Mouse (Mus musculus) neural tube, embryonic 13.5 days (tissue): ENCODE results near the gene Pga5. TPM values are rescaled to one million over a fixed set of nuclear protein-coding genes. Genes with fewer than 3 reads are reported as not detected.

Experiments
- ATAC-seq: fragments of 200-750 bp; cut with Nextera tagmentation; 2 replicates; pipeline ENCODE4 v1.8.0; 2017; ENCODE audit warnings: low read depth, mild to moderate bottlenecking, moderate TSS enrichment, moderate library complexity
- H3K27ac ChIP-seq: fragments of 300-500 bp; sonication (generic); replicated peaks from 2 replicates; pipeline ENCODE4 v1.5.1; 2015; ENCODE audit warnings: moderate library complexity, mild to moderate bottlenecking, inconsistent platforms
- H3K27me3 ChIP-seq: fragments of 300-500 bp; sonication (generic); 2 replicates; pipeline ENCODE4 v1.6.1; 2015; ENCODE audit warnings: mild to moderate bottlenecking, inconsistent platforms
- H3K36me3 ChIP-seq: fragments of 300-500 bp; sonication (generic); 2 replicates; pipeline ENCODE4 v1.6.1; 2015; ENCODE audit warnings: mild to moderate bottlenecking, inconsistent platforms
- H3K4me1 ChIP-seq: fragments of 300-500 bp; sonication (generic); replicated peaks from 2 replicates; pipeline ENCODE4 v1.6.1; 2015; ENCODE audit warnings: inconsistent platforms
- H3K4me2 ChIP-seq: fragments of 300-500 bp; sonication (generic); 2 replicates; pipeline ENCODE4 v1.6.1; 2015; ENCODE audit warnings: inconsistent platforms, mild to moderate bottlenecking, moderate library complexity
- H3K4me3 ChIP-seq: fragments of 300-500 bp; sonication (generic); 2 replicates; pipeline ENCODE4 v1.5.1; 2015; ENCODE audit warnings: mild to moderate bottlenecking, inconsistent platforms
- H3K9ac ChIP-seq: fragments of 300-500 bp; sonication (generic); 2 replicates; pipeline ENCODE4 v1.6.1; 2015; ENCODE audit warnings: moderate library complexity, mild to moderate bottlenecking, inconsistent platforms
- H3K9me3 ChIP-seq: fragments of 300-500 bp; sonication (generic); 2 replicates; pipeline ENCODE4 v1.6.1; 2016; ENCODE audit warnings: inconsistent platforms
- WGBS: fragments of 180-500 bp; shearing (Covaris S2); methylation state at CpG from one replicate; pipeline ENCODE4 v1.1.7; 2015; 5-methylcytosine and 5-hydroxymethylcytosine counted together
- polyA plus RNA-seq: library from polyadenylated mRNA; unstranded; fragments of >200 nt; fragmentation: Nextera tagmentation; extraction: Ambion mirVana; gene quantifications from 2 replicates; pipeline ENCODE4 v1.2.1, GENCODE M21; 2015

The Pga5 gene
- polyA plus RNA-seq, 1 experiment from 2014 or later: not detected

DNA sequence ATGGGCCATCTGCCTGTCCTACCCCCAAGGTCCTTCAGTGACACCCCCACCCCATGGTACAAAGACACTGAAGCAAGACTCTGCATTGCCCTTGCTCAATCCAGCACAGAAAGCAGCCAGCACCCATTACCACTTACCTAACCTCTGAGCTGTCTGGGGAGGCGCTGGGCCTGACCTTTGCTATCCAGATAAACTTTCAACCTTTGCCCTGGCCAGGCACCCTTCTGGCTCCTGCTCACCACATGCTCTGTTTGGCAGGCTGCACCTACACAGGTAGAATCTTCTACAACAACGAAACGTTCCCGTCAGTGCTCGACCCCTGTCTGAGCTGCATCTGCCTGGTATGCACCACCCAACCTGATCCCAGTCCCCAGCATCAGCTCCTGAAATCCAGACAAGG, 20.1 kb downstream of the Pga5 start:
- H3K27me3 ChIP-seq: no peaks in the 10 kb centered on the region; the same call in 1 of the 2 replicates
- no peaks in the 10 kb centered on the region for H3K4me1 ChIP-seq
- no peak overlapping the region for H3K27ac ChIP-seq
- H3K36me3 ChIP-seq: no peaks in the 10 kb centered on the region
- no peak for ATAC-seq
- no peak overlapping the region for H3K9ac ChIP-seq
- no peak overlapping the region for H3K4me2 ChIP-seq
- H3K4me3 ChIP-seq: no peak overlapping the region
- H3K9me3 ChIP-seq: no peaks in the 10 kb centered on the region
- 91% methylated on average over 5 of the region's 5 CpGs for WGBS

DNA sequence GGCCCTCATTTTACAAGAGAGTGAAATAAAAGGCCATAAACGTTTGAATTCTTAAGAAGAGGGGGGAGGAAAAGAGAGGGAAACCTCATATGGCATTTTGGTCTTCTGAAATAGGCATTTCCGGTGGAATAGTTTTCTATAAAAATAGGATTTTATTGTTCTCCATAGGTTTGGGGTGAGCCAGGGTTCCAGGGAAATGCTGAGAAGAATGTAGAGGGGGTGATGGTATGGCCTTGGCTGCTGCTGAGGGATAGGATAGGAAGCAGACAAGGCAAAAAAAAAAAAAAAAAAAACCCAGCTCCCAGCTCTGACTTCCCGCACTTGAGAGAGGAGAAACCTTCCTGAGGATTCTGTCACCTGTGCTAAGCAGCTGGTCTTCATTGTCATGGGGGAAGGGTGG, 21.8 kb downstream of the Pga5 start:
- H3K27me3 ChIP-seq: no peaks in the 10 kb centered on the region
- no peak for ATAC-seq
- WGBS: 53% methylated on average over 3 of the region's 3 CpGs
- no peak overlapping the region for H3K4me3 ChIP-seq
- H3K4me1 ChIP-seq: no peaks in the 10 kb centered on the region
- H3K9ac ChIP-seq: no peak overlapping the region
- H3K36me3 ChIP-seq: no peaks in the 10 kb centered on the region
- no peak overlapping the region for H3K4me2 ChIP-seq
- H3K27ac ChIP-seq: no peak overlapping the region
- H3K9me3 ChIP-seq: no peaks in the 10 kb centered on the region

DNA sequence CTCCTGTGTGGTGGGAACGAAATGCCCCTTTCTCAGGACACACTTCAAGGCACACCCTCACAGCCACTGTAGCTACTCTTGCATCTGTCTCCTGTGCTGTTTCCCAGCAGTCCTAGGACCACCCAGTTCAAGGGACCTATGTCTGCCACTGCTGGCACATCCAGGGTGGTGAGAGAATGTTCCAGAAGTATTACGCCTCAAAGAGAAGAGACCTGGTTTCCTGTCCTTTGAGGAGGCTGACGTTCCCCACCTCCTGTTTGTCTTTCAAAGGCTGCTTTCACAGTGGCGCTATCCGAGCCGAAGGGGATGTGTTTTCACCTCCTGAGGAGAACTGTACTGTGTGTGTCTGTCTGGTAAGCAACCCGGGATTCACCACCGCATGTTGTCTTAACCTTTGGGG, 29.7 kb downstream of the Pga5 start:
- Histone ChIP-seq H3K36me3 (no peaks in the 10 kb centered on the region), H3K9ac (no peak overlapping the region), H3K27me3 (no peaks in the 10 kb centered on the region; the same call in 1 of the 2 replicates), H3K4me2 (no peak overlapping the region), H3K4me1 (no peaks in the 10 kb centered on the region), H3K9me3 (no peaks in the 10 kb centered on the region), H3K4me3 (no peak overlapping the region), H3K27ac (no peak overlapping the region)
- 79% methylated on average over 8 of the region's 8 CpGs for WGBS
- ATAC-seq: no peak

DNA sequence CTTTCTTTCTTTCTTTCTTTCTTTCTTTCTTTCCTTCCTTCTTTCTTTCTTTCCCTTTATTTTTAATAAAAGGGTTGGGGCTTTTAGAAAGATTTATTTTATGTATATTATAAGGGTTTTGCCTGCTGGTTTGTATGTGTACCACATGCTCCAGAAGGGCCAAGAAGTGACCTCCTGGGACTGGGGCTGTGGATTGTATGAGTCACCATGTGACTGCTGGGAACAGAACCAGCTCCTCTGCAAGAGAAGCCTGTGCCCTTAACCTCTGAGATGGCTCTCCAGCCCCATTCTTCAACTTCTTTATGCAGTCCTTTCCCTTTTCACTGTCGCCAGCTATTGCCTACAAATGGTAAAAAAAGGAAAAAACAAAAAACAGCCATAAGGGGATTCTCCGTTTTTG, 32.3 kb downstream of the Pga5 start:
- H3K4me3 ChIP-seq: no peak overlapping the region
- H3K36me3 ChIP-seq: no peaks in the 10 kb centered on the region
- no peak for ATAC-seq
- H3K4me2 ChIP-seq: no peak overlapping the region
- peaks cover under 1% of the 10 kb centered on the region; the same call in 1 of the 2 replicates for H3K4me1 ChIP-seq
- no peaks in the 10 kb centered on the region; the same call in 1 of the 2 replicates for H3K27me3 ChIP-seq
- H3K9ac ChIP-seq: no peak overlapping the region
- H3K27ac ChIP-seq: no peak overlapping the region
- 91% methylated on average over 2 of the region's 2 CpGs for WGBS
- no peaks in the 10 kb centered on the region for H3K9me3 ChIP-seq

DNA sequence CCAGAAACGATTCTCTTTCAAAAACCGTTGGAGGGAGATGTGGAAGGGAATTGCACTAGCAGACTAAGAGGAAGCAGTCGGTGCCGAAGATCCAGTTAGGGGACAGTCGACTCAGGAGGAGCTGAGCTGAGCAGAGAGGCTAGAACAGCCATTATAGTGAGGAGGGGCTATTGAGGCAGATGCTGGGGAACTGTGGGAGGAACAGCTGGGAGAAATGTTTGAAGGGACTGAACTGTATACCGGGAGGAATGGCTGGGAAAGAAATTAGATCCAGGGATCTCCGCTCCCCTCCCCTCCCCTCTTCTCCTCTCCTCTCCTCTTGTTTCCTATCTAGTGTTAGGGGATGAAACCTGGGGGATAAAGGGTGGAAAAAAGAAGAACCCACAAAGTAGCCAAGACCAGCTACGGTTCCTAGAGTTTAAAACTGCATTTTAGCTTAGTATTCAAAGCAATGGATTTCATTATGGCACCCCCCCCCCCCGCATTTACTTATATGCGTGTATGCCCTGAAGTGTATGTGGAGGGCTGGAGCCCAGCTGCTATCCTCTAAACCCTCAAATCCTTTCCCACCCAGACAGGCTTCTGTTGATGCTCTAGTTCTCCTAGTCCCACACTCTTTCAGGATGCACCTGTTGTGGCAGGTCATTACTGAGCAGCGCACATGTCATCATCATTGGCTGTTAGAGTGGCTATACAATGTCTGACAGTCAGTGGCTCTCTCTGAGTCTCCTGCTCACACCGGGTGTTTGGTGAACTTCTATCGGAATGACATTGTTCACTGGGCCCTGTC, 37.1 kb downstream of the Pga5 start:
- no peak overlapping the region for H3K4me3 ChIP-seq
- H3K4me2 ChIP-seq: no peak overlapping the region
- 46% methylated on average over 13 of the region's 13 CpGs for WGBS
- ATAC-seq: no peak; the same call in 1 of the 2 replicates
- H3K27me3 ChIP-seq: peaks cover 3% of the 10 kb centered on the region
- H3K27ac ChIP-seq: no peak overlapping the region
- H3K9ac ChIP-seq: no peak overlapping the region
- H3K36me3 ChIP-seq: no peaks in the 10 kb centered on the region
- no peaks in the 10 kb centered on the region for H3K9me3 ChIP-seq
- H3K4me1 ChIP-seq: peaks cover 6% of the 10 kb centered on the region

DNA sequence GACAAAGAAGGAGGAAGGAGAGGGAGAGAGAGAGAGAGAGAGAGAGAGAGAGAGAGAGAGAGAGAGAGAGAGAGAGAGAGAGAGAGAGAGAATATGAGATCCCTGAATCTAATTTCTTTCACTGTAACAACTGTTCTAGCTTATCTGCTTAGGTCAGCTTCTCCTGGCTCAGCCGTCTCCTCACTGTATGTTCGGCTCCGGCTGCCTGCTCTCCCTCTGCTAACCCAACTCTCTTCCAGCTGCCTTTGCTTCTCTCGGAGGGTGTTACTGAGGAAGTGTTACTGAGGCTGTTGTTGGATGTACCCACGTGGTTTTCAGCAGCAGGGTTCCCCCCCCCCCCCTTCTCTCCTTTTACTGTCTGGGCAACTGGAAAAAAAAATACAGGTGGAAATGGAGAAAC, 37.8 kb downstream of the Pga5 start:
- Histone ChIP-seq H3K9ac (no peak overlapping the region), H3K36me3 (no peaks in the 10 kb centered on the region), H3K27me3 (peaks cover 9% of the 10 kb centered on the region), H3K4me3 (no peak overlapping the region), H3K27ac (no peak overlapping the region), H3K9me3 (no peaks in the 10 kb centered on the region), H3K4me1 (peaks cover 9% of the 10 kb centered on the region), H3K4me2 (0 out of 2 replicates have a peak overlapping the region, but pooled peaks have one; percentile 18)
- WGBS: 12% methylated on average over 5 of the region's 5 CpGs
- ATAC-seq: no peak

DNA sequence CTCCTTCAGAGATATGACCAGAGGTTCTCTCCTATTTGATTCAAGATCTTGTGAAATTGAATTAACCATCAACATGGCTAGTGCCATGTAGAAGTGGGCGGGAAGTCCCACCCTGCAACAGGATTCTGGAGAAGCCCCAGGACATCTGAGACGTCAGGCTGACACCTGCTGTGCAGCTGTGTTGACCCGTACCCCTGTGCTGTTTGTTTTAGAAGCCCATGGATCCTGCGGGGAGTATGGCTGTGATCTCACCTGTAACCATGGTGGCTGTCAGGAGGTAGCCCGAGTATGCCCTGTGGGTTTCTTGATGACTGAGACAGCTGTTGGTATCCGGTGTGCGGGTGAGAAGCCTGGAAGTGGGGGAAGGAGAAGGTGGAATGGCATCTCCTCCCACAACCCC, 40.0 kb downstream of the Pga5 start:
- no peak overlapping the region for H3K4me2 ChIP-seq
- H3K9ac ChIP-seq: no peak overlapping the region
- H3K27ac ChIP-seq: no peak overlapping the region
- H3K9me3 ChIP-seq: no peaks in the 10 kb centered on the region
- H3K4me1 ChIP-seq: peaks cover 23% of the 10 kb centered on the region
- no peaks in the 10 kb centered on the region for H3K36me3 ChIP-seq
- WGBS: 74% methylated on average over 7 of the region's 7 CpGs
- peaks cover 18% of the 10 kb centered on the region for H3K27me3 ChIP-seq
- ATAC-seq: no peak
- no peak overlapping the region for H3K4me3 ChIP-seq

DNA sequence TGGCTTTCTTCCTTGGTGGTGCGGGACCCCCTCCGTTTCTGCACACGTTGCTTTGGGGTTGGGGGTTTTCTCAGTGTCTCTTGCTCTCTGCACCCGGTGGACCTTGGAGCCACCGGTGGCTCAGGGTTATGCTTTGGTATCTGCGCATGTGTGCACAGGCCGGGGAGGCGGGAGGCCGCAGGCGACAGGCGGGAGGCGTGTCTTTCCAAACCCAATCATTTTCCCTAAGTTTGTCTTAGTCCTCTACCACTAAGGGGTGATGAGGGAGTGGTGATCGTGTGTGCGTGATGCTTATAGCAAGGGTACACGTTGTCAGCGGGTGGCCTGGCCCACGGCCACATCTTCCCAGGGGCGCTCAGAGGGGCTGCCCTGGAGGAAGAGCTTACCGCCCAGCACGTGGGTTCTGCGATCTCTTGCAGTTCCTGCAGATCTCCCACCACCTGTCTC, 43.0 kb downstream of the Pga5 start:
- H3K9me3 ChIP-seq: no peaks in the 10 kb centered on the region
- 3% methylated on average over 21 of the region's 21 CpGs for WGBS

DNA sequence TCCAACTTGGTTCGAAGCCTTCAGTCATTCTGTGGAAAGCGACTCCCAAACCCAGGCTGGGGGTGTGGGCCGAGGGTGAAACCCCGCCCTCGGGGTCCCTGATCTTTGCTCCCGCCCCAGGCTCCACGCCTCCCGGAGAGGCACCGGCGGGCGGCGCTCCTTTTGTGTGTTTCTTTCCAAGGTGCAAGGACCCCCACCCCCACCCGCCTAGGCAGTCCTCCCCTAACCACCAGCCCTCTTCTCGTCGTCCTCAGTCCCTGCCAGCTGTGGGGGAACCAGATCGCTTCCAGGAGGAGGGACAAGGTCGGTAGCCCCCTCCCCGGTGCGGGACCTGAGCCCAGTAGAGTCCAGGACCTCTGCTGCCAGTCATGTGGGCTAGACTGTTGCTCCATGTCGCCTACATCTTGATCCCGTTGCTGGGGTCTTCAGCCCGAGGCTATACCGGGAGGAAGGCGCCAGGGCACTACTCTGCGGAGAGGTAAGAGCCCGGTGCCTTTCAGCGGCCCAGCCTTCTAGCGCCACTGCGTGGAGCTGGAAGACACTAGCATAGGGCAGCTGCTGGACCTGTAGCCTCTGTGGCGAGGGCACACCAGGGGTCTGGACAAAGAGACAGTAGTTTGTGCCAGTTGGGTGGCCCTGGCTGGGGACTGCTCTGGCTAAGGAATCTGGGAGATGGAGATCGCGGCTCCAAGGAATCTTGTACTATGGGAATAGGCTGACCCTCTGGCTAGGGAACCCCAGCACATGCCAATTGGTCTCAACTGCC, 43.6 kb downstream of the Pga5 start, which contains the start of gene Vwce:
Gene Vwce (plus strand): TSS at position 108 of the 766 bp plus-strand sequence.
- H3K4me3 ChIP-seq: peak within 1 kb of the TSS; percentile 39
- no peaks in the 10 kb centered on the region for H3K9me3 ChIP-seq
- H3K4me1 ChIP-seq: peaks cover 17% of the 10 kb centered on the region
- ATAC-seq: peak; percentile 88
- H3K27me3 ChIP-seq: peaks cover 18% of the 10 kb centered on the region
- H3K9ac ChIP-seq: peak within 1 kb of the TSS; percentile 65
- H3K27ac ChIP-seq: no peak within 1 kb of the TSS
- peaks cover 27% of the 10 kb centered on the region for H3K36me3 ChIP-seq
- peak within 1 kb of the TSS; percentile 86 for H3K4me2 ChIP-seq
- 2% methylated on average over 32 of the region's 32 CpGs for WGBS

More for the DNA sequence above, 43.0 kb downstream of the Pga5 start:
- peak overlapping the region; percentile 65 for H3K9ac ChIP-seq
- H3K4me1 ChIP-seq: peaks cover 17% of the 10 kb centered on the region
- H3K36me3 ChIP-seq: peaks cover 21% of the 10 kb centered on the region
- H3K27ac ChIP-seq: no peak overlapping the region
- H3K4me2 ChIP-seq: peak overlapping the region; percentile 86
- ATAC-seq: peak; percentile 88
- H3K27me3 ChIP-seq: peaks cover 18% of the 10 kb centered on the region
- H3K4me3 ChIP-seq: peak overlapping the region; percentile 39

Other genes with a start within 250 kb of the Pga5 start
- gene Lrrc10b, start 220.6 kb downstream of the Pga5 start, polyA plus RNA-seq: 0.55 and 0.67 TPM in 2 replicates
- gene Ppp1r32, start 195.1 kb downstream of the Pga5 start, polyA plus RNA-seq: 0.18 and 0.22 TPM in 2 replicates
- gene Cpsf7, start 152.8 kb downstream of the Pga5 start, polyA plus RNA-seq: 47.3 and 60.1 TPM in 2 replicates
- gene Sdhaf2, start 151.9 kb downstream of the Pga5 start, polyA plus RNA-seq: 72.1 and 77.0 TPM in 2 replicates
- 51.0 and 51.6 TPM in 2 replicates for gene Tmem216, start 121.8 kb downstream of the Pga5 start, polyA plus RNA-seq
- gene Cyb561a3, start 100.9 kb downstream of the Pga5 start, polyA plus RNA-seq: 17.7 and 18.0 TPM in 2 replicates
- gene Tmem138, start 100.7 kb downstream of the Pga5 start, polyA plus RNA-seq: 34.8 and 38.2 TPM in 2 replicates
- gene Ddb1, start 72.7 kb downstream of the Pga5 start, polyA plus RNA-seq: 245 and 271 TPM in 2 replicates
- gene Tkfc, start 72.4 kb downstream of the Pga5 start, polyA plus RNA-seq: 24.8 and 25.7 TPM in 2 replicates
- gene Vwce, start 43.9 kb downstream of the Pga5 start, polyA plus RNA-seq: 0.22 and 0.74 TPM in 2 replicates
- gene Vps37c, start 10.7 kb upstream of the Pga5 start, polyA plus RNA-seq: 34.2 and 37.6 TPM in 2 replicates
- gene Cd5, start 60.9 kb upstream of the Pga5 start, polyA plus RNA-seq: 0.54 and 0.58 TPM in 2 replicates
- not detected in 2 replicates for gene Cd6, start 152.0 kb upstream of the Pga5 start, polyA plus RNA-seq
- 0.12 and 0.33 TPM in 2 replicates for gene Slc15a3, start 161.7 kb upstream of the Pga5 start, polyA plus RNA-seq
- 154 and 169 TPM in 2 replicates for gene Tmem132a, start 191.9 kb upstream of the Pga5 start, polyA plus RNA-seq
- gene Tmem109, start 203.9 kb upstream of the Pga5 start, polyA plus RNA-seq: 39.5 and 41.9 TPM in 2 replicates
- 37.3 and 41.7 TPM in 2 replicates for gene Prpf19, start 217.2 kb upstream of the Pga5 start, polyA plus RNA-seq
- gene Zp1, start 242.6 kb upstream of the Pga5 start, polyA plus RNA-seq: not detected in 2 replicates